Mouse (Mus musculus): Measurements from ENCODE around the gene Gm20917. TPM values are rescaled to one million over a fixed set of nuclear protein-coding genes. Genes with fewer than 3 reads are reported as not detected.

The Gm20917 gene
- polyA plus RNA-seq (2012; rRNA removed) = not detected in 2 replicates

GRCm38 (mm10) chrY:79151022-79151421 is at the start of gene Gm20917:
Gm20917 (minus strand) TSS chrY:79151122.

Other genes with a start within 250 kb of the Gm20917 start
- not detected in 2 replicates for gene Gm20916, start 168.4 kb upstream of the Gm20917 start, polyA plus RNA-seq (2012; rRNA removed)